Mouse (Mus musculus): Measurements from ENCODE around the gene Slc5a10.

DNA sequence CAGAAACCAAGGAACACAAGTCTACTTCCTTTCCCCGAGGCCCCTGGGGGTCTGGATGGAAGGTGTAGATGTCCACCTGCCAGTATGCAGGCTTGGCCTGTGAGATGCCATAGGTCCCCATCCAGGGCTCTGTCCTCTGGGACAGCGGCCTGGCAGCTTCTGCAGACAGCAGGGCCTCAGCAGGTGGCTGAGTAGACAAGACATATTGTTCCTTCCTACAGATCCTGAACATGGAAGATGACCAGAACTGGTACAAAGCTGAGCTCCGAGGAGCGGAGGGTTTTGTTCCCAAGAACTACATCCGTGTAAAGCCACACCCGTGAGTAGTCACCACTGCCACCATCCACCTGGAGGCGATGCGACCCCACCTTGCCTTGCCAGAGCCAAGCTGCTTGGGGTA lies 60.6 kb downstream of the Slc5a10 start:
- TF ChIP-seq POLR2A (IDR thresholded peaks at IDR 0.05; ENCODE audit: borderline replicate concordance, low read depth, low read length) (no peak), CTCF (IDR thresholded peaks at IDR 0.05; ENCODE audit: low read depth, low read length) (no peak)
